Mouse (Mus musculus): ENCODE results near the gene Fam243. TPM values are rescaled to one million over a fixed set of nuclear protein-coding genes. Genes with fewer than 3 reads are reported as not detected.

The Fam243 gene
- total RNA-seq, 2 experiments from 2014 or later: not detected

DNA sequence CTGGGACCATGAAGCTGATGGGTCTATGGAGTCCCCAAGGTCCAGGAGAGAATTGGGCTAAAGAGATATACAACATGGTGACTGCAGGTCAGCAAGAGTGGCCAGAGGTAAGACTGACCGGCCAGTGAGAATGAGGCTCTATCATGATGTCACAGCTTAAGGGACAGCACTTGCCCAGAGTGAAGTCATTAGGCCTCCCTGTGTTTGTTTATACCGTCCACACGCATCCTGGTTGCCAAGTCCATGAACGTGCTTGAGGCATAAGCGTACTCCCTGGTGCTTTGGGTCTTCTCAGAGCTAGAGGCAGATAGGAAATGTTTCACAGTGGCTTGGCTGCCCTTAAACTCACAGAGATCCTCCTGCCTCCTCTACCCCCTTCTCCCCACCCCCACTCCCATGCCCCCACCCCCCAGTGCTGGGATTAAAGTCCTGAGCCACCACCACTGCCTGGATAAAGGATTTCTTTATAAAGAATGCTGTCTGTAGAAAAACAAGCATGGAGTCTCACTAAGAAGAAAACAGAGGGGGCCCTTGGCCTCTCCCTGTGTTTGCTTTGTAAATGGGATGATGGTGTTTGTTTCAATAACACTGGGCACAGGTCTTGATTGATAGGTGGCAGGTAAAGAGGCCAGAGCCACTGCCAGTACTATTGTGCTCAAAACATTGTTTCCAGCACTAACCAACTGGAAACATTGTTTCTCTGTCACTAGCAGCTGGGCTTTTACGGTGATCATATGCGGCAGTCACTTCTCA, 3.2 kb upstream of the Fam243 start:
- intact Hi-C loops (cut with DNase I): no loop called here
- no peak for DNase-seq (ENCODE audit: low spot score in 2 of 2)

DNA sequence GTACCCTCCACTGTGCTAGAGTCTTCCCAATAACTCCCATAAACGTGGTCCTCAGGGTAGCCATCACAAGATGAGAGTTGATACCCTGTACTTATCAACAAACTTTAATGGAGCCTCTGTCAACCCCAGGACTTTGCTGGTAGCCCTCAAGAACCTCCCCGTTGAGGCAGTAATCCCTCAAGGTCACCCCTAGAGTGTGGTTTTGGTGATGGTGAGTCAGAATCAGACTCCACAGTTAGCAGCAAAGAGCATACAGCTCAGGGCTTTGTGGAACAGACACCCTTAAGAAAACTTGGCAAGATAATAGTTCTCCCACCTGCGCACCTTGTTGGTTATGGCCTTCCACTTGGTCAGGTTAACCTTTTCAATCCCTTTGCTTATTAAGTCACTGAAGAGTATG, 880 bp downstream of the Fam243 start:
- intact Hi-C loops (cut with DNase I): no loop called here
- no peak for DNase-seq (ENCODE audit: low spot score in 2 of 2)

DNA sequence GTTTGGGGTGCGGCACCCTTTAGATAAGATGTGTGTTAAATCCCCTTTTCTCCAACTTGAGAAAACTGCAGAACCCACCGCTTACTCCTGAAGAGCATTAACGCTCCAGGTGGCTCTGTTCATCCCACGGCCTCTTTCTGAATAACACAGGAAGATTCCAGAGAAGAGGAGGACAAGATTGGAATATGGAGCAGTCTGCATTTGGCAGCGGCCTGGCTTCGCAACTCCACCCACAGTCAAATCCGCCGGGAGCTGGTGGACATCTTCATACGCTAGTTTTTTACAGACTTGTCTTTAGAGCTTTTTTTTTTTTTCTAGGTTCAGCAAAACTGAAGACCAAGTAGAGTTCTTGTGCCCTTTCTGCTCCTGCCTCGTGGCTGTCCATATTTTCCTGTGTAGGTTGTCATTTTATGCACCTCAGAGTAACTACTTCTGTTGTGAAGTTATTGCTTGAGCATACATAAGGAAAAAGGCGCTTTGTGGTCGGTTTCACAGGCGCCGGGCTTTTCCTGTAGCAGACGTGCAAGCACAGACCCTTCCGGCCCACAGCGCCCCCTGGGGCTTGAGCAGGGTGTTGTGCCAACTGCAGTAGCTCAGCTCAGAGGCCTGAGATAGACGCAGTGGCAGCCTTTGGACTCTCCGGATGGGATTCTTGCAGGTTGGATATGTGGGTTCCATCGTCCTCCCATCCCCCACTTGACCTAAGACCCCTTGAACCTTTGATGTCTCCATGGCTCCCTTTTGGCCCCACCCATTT, 1.7 kb downstream of the Fam243 start:
- intact Hi-C loops (cut with DNase I): loop anchor here (5.0 to 10.0 kb wide), 2 partner anchors 138 to 1225 kb away; no protein-coding TSS in a partner anchor
- peak; percentile 40 to 90 for DNase-seq (ENCODE audit: low spot score in 2 of 2)

DNA sequence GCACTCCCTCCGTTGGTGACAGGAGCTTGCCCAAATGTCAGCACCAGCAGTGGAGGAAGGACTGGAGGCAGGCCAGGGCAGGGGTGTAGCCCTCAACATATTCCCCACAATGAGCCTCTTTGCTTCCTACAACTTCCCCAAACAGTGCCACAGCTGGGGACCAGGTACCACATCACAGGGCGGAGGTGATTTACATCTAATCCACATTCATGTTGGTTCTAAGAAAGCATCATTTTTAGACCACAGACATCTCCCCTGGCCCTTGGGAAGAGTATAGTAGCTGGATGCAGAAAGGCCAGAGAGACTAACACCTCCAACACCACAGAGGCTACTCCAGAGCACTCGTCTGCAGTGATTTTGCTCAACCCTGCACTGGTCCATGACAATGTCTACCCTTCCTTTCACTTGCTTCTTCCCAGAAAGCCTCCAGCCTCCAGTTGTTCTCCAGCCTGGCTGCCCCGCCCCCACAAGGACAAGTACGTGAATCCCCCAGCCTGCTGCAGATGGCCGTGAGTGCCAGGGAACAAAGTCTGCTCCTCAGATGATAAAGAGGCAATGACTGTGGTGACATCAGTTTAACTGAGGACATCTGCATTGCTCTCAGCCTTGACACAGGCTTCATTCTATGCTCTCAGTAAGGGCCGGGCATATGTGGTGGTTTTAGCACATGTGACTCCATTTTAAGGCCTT, 5.0 kb downstream of the Fam243 start:
- intact Hi-C loops (cut with DNase I): loop anchor here (5.0 to 10.0 kb wide), 2 partner anchors 141 to 1229 kb away; no protein-coding TSS in a partner anchor
- DNase-seq (ENCODE audit: low spot score in 2 of 2): no peak

DNA sequence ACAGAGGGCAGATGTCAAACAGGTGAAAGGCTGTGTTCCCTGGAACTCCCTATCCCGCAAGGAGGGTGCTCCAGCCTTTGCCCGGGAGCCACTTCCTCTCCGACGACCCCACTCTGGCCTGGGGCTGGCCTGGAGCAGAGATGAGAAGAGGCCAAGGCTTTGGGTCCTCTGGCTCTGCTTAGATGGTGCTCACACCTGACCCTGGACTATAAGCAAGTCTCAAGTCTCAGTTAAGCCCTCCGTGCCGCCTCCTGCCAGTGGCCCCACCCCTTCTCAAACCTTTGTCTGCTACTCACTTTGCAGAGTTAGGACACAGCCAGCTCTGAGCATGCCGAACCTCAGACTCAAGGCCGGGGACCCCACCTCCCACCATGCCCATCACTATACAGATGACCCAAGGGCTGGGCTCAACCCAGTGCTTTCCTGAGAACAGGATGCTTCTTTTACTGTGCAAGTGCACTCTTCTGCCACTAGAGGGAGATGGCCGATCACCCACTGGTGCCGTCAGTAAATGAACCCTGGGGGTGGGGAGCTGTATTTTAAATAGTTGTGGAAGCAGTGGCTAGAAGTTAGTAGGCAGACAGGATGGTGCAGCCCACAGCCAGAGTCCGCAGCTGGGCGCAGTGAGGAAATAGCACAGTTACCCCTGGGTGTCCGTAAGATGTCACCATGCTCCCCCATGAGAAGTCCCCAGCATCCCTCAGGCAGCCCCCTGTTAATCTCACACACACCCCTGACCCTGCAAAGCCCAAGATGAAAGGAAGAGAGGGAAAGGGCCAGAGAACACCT, 7.1 kb downstream of the Fam243 start:
- intact Hi-C loops (cut with DNase I): loop anchor here (1.0 to 10.0 kb wide), 2 partner anchors 21 to 1231 kb away; no protein-coding TSS in a partner anchor
- DNase-seq (ENCODE audit: low spot score in 2 of 2): peak; percentile 35 to 73

DNA sequence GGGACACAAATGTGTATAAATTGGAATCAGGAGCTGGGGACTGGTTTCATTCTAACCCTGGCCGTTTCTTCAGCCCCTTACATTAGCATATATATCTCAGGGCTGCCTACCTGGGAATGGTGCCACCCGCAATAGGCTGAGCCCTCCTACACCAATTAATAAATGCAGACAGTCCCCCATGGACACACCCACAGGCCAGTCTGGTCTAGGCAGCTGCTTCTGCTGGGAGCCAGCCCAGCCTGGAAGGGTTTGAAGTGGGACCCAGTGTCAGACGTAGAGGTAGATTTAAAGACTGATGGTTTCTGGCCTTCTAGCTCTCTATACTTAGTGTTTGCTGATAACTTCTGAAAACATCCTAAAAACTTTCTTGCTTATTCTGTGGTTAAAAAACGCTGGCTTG, 12.1 kb downstream of the Fam243 start:
- intact Hi-C loops (cut with DNase I): loop anchor here (10.0 kb wide), 1 partner anchor 584 kb away; the partner anchor contains the start of genes Cryzl1 and Itsn1
- DNase-seq (ENCODE audit: low spot score in 2 of 2): no peak

DNA sequence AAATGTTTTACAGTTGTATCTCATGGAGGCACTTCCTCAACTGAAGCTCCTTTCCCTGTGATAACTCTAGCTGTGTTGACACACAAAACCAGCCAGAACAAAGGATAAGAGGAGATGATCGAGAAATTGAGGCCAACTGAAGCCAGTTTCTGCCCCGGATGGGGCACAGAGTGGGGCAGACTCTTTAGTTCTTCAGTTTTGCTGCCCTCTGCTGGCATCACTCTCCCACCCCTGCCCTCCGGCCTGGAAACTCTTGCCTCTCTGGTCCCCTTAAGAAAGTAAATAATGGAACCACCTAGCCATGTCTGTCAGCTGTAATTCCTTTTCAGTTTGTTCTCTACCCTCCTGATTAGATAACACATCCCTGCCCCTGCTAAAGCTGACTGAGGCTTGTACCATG, 13.3 kb downstream of the Fam243 start:
- no peak for DNase-seq (ENCODE audit: low spot score in 2 of 2)
- intact Hi-C loops (cut with DNase I): loop anchor here (10.0 kb wide), 1 partner anchor 583 kb away; the partner anchor contains the start of genes Cryzl1 and Itsn1

DNA sequence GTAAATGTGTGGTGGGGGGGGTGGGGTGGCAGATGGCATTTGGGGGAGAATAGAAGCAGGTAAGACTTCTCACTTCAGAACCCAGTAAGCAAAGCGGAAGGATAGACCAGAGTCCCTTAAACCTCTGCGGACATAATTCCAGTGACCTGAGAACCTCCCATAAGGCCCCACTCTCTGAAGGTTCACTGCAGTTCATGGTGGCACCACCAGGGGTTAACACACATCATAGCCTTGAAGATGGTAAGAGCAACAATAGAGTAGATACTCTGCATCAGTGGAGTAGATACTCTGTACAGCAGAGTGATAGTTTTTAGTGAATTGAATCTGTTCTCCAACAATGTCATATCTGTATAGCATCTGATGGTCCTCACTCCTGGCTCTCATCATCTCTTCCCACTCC, 15.7 kb downstream of the Fam243 start:
- DNase-seq (ENCODE audit: low spot score in 2 of 2): no peak
- intact Hi-C loops (cut with DNase I): loop anchor here (10.0 kb wide), 1 partner anchor 581 kb away; the partner anchor contains the start of genes Cryzl1 and Itsn1

DNA sequence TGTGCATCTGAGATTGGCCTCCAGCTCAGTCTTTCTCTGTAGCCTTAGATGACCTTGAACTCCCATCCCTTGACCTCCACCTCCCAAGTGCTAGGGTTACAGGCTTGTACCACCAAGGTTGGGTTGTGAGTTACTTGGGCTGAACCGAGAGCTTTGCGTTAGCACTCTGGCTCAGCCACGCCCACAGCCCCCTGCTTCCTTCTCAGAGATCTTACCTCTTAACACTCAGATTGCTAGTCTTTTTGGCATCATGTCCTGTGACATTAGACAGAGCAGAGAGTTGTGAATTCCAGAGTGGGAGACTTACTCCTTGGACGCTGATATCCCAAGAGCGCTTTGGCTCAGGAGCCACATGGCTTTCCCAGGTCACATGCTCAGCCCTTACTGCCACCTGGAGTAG, 18.7 kb downstream of the Fam243 start:
- DNase-seq (ENCODE audit: low spot score in 2 of 2): no peak
- intact Hi-C loops (cut with DNase I): loop anchor here (10.0 kb wide), 1 partner anchor 578 kb away; the partner anchor contains the start of genes Cryzl1 and Itsn1

DNA sequence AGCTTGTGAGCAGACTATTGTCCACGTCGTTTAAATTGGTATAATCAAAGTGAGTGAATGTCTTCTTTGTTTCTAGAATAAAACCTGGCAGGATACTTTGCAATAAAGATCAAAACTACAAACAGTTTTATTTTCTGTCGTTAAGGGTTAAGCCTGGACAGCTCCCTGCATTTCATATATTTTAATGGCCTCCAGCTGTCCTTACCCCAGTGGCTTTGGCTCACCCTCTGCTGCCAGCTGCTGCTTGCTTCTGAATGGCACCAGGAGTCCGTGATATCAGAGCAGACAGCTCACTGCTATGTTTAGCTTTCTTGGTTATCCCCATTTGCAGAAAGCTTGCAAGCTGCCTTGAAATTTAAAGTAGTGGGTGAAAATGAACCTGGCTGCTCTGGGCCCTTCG, 19.3 kb downstream of the Fam243 start:
- peak in 1 of 2 experiments; percentile 42 for DNase-seq (ENCODE audit: low spot score in 2 of 2)
- intact Hi-C loops (cut with DNase I): loop anchor here (10.0 kb wide), 1 partner anchor 577 kb away; the partner anchor contains the start of genes Cryzl1 and Itsn1

DNA sequence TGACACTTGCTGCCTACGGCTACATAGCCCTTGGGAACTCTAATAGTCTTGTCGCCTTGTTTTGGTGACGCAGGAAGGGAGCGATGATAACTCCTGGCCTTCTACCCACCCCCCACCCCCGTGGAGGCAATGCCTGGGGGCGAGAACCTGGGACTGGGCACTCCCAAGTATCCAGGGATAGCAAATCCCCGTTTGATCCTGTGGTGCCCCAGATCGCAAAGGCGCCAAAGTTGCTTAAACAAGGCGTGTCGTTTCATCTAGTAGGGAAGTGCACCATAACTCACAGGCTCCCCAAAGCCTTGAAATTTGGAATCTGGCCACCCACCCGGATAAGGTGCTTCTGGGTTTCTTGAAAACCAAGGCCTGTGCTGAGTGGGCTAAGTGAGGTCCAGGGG, 19.8 kb downstream of the Fam243 start:
- intact Hi-C loops (cut with DNase I): loop anchor here (10.0 kb wide), 1 partner anchor 577 kb away; the partner anchor contains the start of genes Cryzl1 and Itsn1
- DNase-seq (ENCODE audit: low spot score in 2 of 2): no peak

DNA sequence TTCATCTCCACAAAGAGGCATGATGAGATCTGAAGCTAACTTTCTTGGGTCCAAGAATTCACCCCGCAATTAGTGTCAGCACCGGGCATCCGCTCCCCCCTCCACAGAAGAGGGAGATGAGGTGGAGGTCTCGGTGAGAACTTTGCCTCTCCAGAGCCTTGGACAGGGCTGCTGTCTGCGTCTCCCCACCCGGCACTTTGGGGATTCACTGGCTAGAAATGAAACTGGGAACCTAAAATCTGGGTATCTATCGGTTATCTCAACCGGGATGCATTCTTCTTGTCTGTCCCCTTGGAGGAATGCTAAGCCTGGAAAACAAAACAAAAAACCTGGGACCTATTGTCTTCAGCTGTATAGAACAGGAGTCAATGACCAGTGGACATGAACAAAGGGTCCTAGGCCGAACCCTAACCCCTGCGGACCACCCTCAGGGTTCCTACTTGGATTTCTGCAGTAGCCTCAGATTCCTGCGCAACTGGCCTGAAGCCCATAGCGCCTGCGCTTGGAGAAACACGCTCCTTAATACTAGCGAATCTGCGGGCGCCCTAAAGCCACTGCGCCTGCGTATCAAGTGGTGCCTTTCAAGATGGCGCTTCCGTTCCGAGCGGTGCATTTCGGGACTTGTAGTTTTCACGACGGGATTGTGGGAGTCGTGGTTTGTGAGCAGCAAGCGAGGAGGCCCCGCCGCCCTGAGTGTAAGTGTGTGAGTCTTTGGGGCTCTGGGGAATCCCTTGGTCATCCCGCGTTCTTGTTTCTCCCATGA, 20.4 kb downstream of the Fam243 start, which contains the start of gene Smim11:
Gene Smim11 (plus strand): TSS at position 638 of the 763 bp plus-strand sequence.
- intact Hi-C loops (cut with DNase I): loop anchor here (10.0 kb wide), 1 partner anchor 576 kb away; the partner anchor contains the start of genes Cryzl1 and Itsn1
- peak; percentile 96 to 99 for DNase-seq (ENCODE audit: low spot score in 2 of 2)

DNA sequence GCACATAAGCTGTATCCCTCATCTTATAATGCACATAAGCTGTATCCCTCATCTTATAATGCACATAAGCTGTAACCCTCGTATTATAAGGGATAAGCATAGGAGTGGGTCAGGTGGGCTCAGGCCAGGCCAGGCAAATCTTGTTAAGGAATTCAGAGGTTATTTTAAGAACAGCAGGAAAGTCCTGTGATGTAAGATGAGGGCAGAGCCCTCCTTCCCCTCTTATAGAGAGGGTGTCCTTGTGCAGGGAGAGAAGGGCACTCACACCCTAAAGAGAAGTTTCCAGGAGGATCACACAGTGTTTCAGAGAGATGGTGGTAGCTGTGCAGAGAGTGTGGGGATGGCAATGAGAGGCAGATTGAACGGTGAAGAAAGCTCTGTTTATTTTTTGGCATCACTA, 25.9 kb downstream of the Fam243 start:
- DNase-seq (ENCODE audit: low spot score in 2 of 2): no peak
- intact Hi-C loops (cut with DNase I): no loop called here

DNA sequence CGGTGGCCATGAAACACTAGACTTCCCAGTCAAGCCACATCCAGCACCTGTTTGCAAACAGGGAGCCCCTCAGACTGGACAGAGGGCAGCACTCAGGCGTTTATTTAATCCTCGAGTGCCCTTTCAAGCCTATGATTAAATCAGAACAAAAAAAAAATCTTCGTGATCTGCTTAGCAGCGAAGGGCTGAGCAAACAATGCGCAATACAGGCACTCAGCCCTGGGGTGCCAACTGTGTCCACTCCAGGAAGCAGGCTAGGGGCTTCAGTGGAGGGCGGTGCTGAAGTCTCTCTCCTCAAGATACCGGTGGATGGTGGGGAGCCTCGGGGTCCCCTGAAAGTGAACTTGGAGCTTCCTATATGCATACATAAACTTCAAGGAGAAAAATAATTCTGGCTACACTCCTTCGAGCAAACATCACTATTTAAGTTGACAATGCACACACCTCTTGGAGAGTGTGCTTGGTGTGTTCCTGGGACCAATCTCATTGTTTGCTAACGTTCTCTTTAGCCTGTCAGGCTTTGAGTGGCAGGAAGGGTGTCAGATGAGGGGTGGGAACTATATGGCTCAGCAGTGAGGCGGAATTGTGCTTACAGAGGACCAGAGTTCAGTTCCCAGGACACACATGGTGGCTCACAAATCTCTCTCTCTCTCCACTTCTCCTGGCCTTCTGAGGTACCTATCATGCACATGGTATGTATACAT, 26.8 kb downstream of the Fam243 start:
- intact Hi-C loops (cut with DNase I): no loop called here
- no peak for DNase-seq (ENCODE audit: low spot score in 2 of 2)

DNA sequence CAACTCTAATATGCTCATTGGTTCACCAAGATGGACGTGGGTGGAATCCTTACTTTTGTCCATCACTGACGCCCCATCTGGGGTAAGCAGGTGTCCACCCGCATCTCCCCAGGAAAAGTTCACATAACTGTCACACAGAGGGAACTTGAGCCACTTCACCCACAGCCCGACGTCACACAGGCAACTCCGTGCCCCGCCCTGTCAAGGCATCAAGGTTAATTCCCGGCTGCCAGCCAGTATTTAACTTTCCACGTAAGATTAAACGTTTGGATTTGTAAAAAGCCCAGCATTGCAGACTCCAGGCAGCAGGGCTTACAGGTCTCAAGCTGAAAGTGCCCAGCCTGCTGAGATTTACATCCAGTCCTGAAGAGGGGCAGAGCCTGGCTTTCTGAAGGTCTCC, 29.1 kb downstream of the Fam243 start, which contains the start of gene Kcne2:
Gene Kcne2 (plus strand): TSS at position 289 of the 400 bp plus-strand sequence.
- no peak for DNase-seq (ENCODE audit: low spot score in 2 of 2)
- intact Hi-C loops (cut with DNase I): no loop called here

DNA sequence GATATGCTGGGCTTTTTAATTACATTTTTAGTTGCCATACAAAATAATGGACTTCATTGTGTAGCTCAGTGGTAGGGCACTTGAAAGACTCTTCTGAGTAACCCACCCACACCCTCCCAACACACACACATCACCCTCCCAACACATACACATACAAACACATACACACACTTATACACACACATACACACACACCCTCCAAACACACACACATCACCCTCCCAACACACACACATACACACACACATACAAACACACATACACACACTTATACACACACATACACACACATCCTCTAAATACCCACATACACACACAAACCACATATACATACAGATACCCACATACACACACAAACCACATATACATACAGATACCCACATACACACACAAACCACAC, 31.2 kb downstream of the Fam243 start:
- intact Hi-C loops (cut with DNase I): no loop called here
- no peak for DNase-seq (ENCODE audit: low spot score in 2 of 2)

DNA sequence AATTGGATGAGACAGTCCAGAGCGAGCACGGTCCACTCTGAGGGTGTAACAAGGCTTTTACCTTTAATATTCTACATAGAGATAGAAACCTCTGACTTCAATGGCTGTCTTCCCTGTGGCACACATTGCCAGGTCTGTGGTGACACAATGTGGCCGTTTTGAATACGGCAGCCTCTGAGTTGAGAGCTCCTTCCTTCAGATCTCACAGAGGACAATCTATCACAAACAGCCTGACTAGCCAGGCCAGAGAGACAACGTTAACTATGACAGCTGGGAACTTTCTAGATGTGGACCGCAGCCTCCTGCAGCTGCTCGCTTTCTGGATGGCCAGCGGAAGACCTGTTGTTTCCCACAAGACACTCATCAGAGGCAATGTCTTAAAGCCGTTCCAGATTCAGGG, 32.5 kb downstream of the Fam243 start:
- DNase-seq (ENCODE audit: low spot score in 2 of 2): peak; percentile 44
- intact Hi-C loops (cut with DNase I): no loop called here

Data from left cerebral cortex, postnatal 25 days (tissue).